Mouse (Mus musculus) layer of hippocampus, adult 9-11 months (tissue): ENCODE measurements around the gene Gc.

Experiments used
- DNase-seq: peaks from one replicate; pipeline ENCODE4 v3.0.0; 2022

Gene Gc

GRCm38 (mm10) chr5:89457554-89458062 lies at the start of gene Gc:
Gc (minus strand) TSS chr5:89457898.
- DNase-seq: no peak

- no peak for DNase-seq
Measured at GRCm38 (mm10) chr5:89500182-89500581, 42.5 kb upstream of the Gc start.

GRCm38 (mm10) chr5:89492560-89492959 lies 34.9 kb upstream of the Gc start:
- no peak for DNase-seq

DNA sequence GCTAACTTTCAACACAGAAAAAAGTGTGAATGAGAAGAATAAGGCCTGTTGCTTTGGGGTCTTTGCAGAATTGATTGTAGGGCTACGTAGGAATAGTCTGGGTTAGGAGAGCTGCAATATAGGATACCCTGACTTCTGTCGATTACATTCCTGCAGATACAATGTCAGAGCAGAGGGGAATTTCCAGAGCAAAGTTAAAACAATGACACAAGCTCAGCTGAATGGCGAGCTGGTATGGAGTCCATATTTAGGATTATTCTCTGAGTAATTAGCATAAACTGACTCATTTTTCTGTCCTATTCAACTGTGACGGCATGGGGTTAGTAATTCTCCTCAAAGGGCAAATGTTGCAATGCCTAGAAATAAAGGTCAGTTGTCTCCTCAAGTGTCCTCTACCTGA lies 12.8 kb upstream of the Gc start:
- DNase-seq: no peak

DNA sequence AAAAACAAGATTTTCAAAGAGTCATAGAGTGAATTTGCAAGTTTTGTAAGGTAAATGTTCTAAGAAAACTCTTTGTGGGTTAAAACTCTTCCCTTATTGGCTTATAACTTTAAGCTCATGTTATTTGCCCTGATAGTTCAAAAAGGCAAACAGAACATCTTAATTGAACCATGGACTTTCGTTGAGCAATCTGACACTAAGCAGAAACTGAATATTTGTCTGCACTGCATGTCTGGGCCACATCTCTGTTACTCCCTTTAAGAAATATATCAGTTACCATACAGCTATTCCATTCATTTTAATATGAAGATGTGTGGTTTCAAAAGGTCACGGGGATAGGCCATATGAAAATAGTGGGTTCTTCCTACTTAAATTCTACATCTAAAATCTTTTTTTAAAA lies 10.2 kb upstream of the Gc start:
- no peak for DNase-seq

GRCm38 (mm10) chr5:89467045-89467444 lies 9.3 kb upstream of the Gc start:
- no peak for DNase-seq

GRCm38 (mm10) chr5:89466275-89466674 lies 8.6 kb upstream of the Gc start:
- DNase-seq: no peak

DNA sequence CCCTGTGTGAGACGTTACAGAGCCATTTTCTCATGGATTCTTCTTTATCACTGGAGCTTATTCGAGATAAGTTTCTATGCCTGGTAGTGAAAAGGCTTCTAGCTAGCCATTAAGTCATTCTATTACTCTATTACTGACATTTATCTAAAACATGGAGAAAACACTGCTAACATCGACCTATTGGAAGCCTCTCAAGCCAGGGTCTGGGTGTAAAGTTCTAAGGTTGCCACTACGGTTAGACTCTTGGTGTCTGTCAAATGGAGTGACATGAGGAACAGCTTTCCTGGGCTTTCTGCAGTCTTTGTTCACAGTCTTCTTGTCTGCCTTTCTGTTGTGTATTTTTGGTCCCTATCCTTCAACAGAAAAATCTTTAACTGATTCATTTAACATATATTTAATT lies 4.1 kb upstream of the Gc start:
- DNase-seq: no peak

- no peak for DNase-seq
Measured at GRCm38 (mm10) chr5:89459591-89459990, 1.9 kb upstream of the Gc start.

GRCm38 (mm10) chr5:89458987-89459386 lies 1.3 kb upstream of the Gc start:
- no peak for DNase-seq

- DNase-seq: peak; percentile 2
Measured at GRCm38 (mm10) chr5:89455526-89455925, 2.2 kb downstream of the Gc start.

GRCm38 (mm10) chr5:89450798-89451197 lies 6.9 kb downstream of the Gc start:
- no peak for DNase-seq

DNA sequence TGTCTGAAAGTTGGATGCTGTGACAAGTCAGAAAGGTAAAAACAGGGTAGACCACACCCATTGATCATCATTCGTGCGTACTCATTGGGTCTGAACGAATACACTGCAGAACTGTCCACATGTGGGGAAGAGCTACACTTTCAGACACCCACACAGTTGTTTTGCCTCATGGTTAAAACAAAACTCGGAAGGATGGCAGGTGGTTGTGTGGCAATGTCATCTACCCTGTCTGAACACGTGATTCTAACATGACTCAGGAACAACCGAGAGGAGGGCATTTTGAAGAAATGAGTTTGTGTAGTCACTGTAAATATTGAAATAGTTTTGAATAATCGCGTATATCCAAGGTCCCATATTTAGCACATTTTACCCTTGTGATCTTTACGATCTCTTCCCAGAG lies 8.4 kb downstream of the Gc start:
- DNase-seq: no peak

DNA sequence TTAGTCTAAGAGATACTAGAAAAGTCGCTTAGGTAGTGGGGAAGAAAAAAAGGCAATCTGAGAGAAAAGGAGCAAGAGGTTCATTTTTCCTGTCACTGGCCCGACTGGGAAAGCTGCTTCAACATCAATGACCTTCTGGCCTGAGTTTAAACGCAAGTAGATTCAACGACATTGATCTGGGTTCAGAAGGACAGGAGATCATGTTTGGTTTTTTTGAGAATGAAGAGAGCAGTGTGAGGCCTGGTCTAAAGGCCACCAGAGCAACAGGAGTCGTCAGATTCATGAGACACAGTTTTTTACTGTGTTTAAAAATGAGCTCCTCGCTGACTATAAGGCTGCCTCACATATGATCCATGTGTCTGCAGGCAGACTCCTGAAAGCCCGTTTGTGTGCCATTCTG lies 9.7 kb downstream of the Gc start:
- no peak for DNase-seq

DNA sequence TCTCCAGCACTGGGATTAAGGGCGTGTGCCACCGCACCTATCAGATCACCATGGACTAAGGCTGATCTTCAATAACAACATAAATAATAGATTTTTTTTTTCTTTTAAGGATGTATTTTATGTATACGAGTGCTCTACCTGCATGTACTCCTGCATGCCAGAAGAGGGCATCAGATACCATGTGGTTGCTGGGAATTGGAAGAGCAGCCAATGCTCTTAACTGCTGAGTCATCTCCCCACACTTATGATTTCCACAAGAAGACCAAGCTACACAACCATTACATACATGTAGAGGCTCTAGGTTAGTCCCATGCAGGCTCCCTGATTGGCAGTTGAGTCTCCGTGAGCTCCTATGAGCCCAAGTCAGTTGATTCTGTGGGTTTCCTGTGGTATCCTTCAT lies 13.3 kb downstream of the Gc start:
- no peak for DNase-seq

DNA sequence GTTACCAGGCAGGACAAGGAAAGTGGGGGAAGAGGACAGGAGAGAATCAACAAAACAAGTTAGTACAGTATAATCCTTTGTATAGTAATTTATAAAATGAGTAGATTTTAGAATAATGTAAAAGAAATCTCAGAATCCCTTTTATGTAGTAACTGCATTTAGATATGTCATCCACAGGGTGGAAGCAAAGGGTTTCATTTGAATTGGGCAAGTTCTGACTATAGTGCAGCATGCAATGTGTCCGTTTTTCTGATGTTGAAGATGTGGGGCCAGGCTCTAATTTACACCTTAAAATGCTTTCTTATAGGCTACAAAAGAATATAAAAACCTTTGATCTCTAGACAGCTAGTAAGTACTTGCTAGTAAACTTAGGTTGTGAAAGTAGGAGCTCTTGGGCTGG lies 46.2 kb downstream of the Gc start:
- DNase-seq: no peak

DNA sequence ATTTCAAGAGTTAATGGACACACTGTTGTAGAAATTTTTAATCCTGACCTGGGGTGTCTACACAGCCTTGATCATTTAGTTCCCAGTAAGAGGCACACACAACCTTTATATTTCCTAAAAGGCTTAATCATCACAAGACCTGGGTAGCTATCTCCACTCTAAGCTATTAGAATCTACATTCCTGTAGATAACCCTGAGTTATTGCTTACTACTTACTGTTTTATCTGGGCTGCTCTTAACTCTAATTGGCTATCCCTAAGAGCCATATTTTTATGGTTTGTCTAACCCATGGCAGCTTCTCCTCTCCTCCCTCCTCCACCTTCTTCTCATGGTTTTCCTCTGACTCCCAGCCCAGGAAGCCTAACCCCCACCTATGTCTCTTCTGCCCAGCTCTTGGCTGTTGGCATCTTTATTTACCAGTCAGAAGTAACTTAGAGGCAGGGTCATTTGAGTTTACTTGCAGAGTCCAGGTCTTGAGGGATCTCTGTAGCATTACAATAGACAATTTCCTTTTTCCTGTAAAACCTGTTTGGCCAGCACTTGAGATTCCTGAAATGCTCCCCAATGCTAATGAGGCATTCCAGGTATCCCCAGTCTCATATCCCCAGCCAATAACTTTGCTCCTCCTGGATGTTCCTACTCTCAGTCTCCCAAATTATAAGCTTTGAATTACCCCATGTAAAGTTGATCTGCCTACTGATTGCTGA lies 50.2 kb downstream of the Gc start:
- DNase-seq: no peak

DNA sequence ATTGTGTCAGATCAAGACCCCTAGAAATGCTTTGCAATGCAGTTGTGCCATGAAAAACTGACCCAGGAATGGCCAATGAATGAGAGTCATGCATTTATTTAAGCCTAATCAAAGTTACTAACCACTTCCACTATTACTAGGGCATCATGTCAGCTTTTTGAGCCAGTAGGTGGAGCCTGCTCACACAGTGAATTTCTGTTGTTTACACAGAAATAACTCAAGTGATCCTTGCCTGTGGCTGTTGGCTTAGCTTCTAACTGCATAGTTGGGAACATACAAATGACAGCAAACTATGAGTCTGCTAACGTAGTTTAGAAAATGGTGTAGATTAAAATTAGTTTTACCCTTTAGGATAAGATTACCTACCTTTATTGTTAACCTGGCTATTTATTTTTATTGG lies 52.6 kb downstream of the Gc start:
- no peak for DNase-seq

DNA sequence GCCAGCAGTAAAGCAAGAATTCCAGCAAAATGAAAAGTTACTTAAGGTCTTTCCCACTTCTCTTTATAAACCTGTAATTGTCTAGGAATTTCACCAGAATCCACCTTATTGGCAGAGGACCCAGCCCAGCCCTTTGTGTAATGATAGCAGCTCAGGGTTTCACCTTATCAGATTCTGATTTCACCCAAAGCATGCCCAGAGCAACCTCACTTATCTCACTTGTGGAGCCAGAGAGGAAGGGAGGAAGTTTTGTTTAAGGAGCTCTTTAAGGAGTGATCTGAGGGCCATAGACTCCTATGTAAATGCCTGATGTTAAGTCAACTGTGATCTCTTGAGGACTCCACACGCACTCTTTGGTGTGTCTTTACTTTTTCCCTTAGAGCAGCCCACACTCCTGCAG lies 67.3 kb downstream of the Gc start:
- no peak for DNase-seq

DNA sequence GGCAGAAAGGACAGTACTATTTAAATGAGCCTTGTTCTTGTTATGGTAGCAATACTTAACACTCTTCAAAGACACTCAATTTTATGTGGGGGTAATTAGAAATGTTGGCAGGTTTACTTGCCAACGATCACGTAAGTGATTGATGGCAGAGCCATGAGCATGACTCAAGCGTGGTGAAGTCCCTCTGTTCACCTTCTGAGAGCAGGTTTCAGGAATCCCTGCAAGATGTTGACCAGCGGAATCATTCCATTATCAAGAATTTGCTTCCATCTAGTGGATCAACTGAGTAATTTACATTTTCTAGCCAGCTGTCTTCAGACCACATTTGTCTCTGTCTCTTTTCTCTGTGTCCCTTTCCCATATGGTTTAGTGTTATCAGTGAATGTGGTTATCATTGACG lies 73.5 kb downstream of the Gc start:
- DNase-seq: no peak

DNA sequence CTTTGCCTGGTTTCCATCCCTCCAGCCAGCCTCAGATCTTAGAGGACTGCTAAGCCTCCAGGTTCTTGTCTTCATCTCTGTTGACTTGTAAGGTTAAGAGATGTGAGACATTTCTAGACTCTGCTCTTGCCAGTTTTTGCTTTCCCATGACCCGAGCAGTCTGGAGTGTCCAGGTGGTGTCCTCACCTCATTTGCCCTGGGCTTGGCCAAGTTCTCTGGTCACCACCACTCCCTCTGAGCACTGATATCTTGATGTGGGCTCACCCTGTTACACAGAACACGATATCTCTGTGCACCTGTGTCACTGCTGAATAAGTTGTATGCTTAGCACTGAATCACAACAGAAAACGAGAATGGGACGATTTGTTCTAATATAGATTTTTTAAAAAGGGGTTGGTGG lies 76.4 kb downstream of the Gc start:
- no peak for DNase-seq

GRCm38 (mm10) chr5:89370140-89370539 lies 87.6 kb downstream of the Gc start:
- no peak for DNase-seq

- no peak for DNase-seq
Measured at GRCm38 (mm10) chr5:89368045-89368743, 89.5 kb downstream of the Gc start.
